Mouse (Mus musculus) layer of hippocampus, adult 2 months (tissue): ENCODE results near the gene Kmt2b. TPM values are rescaled to one million over a fixed set of nuclear protein-coding genes. Genes with fewer than 3 reads are reported as not detected.
A peak's percentile ranks its signal among the peaks of the same experiment; 100 is the strongest.

Source experiments
- DNase-seq, 2 experiments: peaks; one replicate each; pipeline ENCODE4 v3.0.0; 2022; ENCODE audit warnings: low spot score in 2 of 2
- H3K27ac ChIP-seq: fragments of 200-600 bp; 2 replicates; pipeline ENCODE4 v1.8.1; 2022
- H3K4me3 ChIP-seq: fragments of 200-600 bp; 2 replicates; pipeline ENCODE4 v1.8.1; 2022; ENCODE audit warnings: mild to moderate bottlenecking
- CTCF ChIP-seq: fragments of 200-600 bp; conservative IDR thresholded peaks from 2 replicates; pipeline ENCODE4 v1.8.1; 2022; ENCODE audit warnings: antibody characterized with exemption, mild to moderate bottlenecking, moderate library complexity
- total RNA-seq, 2 experiments: library from RNA; stranded (reverse); gene quantifications; 2 replicates each; pipeline ENCODE4 v1.2.3; 2021

Gene Kmt2b
- total RNA-seq, 2 experiments from 2014 or later: 49.8 to 57.5 TPM

- no peak for TF ChIP-seq CTCF
- Histone ChIP-seq H3K27ac (no peak overlapping the region), H3K4me3 (no peak overlapping the region)
- DNase-seq: no peak
Measured at GRCm38 (mm10) chr7:30572969-30573368, 15.6 kb downstream of the Kmt2b start.

GRCm38 (mm10) chr7:30572389-30572788, 16.1 kb downstream of the Kmt2b start:
- no peak for DNase-seq
- Histone ChIP-seq H3K27ac (no peak overlapping the region), H3K4me3 (no peak overlapping the region)
- TF ChIP-seq CTCF: no peak

- Histone ChIP-seq H3K27ac (no peak overlapping the region), H3K4me3 (no peak overlapping the region)
- no peak for TF ChIP-seq CTCF
- DNase-seq: no peak
Measured at GRCm38 (mm10) chr7:30567555-30567954, 21.0 kb downstream of the Kmt2b start.

GRCm38 (mm10) chr7:30566033-30566432, 22.5 kb downstream of the Kmt2b start:
- no peak for TF ChIP-seq CTCF
- no peak overlapping the region for H3K27ac ChIP-seq
- H3K4me3 ChIP-seq: no peak overlapping the region
- no peak for DNase-seq

- Histone ChIP-seq H3K27ac (no peak within 1 kb of the TSS), H3K4me3 (no peak within 1 kb of the TSS)
- no peak for DNase-seq
- no peak for TF ChIP-seq CTCF
Measured at GRCm38 (mm10) chr7:30564970-30565571, 23.5 kb downstream of the Kmt2b start, which contains the start of gene Igflr1. Gene Igflr1, plus strand, starts transcription at chr7:30565427.

GRCm38 (mm10) chr7:30563906-30564280, 24.6 kb downstream of the Kmt2b start:
- Histone ChIP-seq H3K4me3 (peak overlapping the region; percentile 93), H3K27ac (peak overlapping the region; percentile 99)
- no peak for TF ChIP-seq CTCF
- DNase-seq: no peak

GRCm38 (mm10) chr7:30563117-30563905, 25.2 kb downstream of the Kmt2b start, which contains the start of the genes U2af1l4, Gm49396 and Psenen:
Gene U2af1l4, plus strand, starts transcription at chr7:30563301.
Gene Gm49396, plus strand, starts transcription at chr7:30563344.
Gene Psenen, minus strand, starts transcription at chr7:30563627.
- TF ChIP-seq CTCF: no peak
- Histone ChIP-seq H3K4me3 (peak within 1 kb of the TSS; percentile 93), H3K27ac (peak within 1 kb of the TSS; percentile 99)
- peak; percentile 95 to 97 for DNase-seq

GRCm38 (mm10) chr7:30562526-30563116, 25.9 kb downstream of the Kmt2b start:
- no peak for DNase-seq
- peak overlapping the region; percentile 93 for H3K4me3 ChIP-seq
- peak overlapping the region; percentile 99 for H3K27ac ChIP-seq
- TF ChIP-seq CTCF: no peak

GRCm38 (mm10) chr7:30560296-30560695, 28.2 kb downstream of the Kmt2b start:
- Histone ChIP-seq H3K4me3 (peak overlapping the region; percentile 32; the same call in 1 of the 2 replicates), H3K27ac (peak overlapping the region; percentile 81)
- TF ChIP-seq CTCF: no peak
- no peak for DNase-seq

- peak within 1 kb of the TSS; percentile 79 for H3K4me3 ChIP-seq
- TF ChIP-seq CTCF: 0 out of 2 replicates have a peak, but pooled peaks have one; percentile 21
- H3K27ac ChIP-seq: peak within 1 kb of the TSS; percentile 92
- DNase-seq: peak; percentile 97 to 100
Measured at GRCm38 (mm10) chr7:30559443-30559954, 29.0 kb downstream of the Kmt2b start, which contains the start of gene Lin37. Gene Lin37, minus strand, starts transcription at chr7:30559838.

GRCm38 (mm10) chr7:30558656-30559442, 29.7 kb downstream of the Kmt2b start:
- no peak for DNase-seq
- Histone ChIP-seq H3K27ac (peak overlapping the region; percentile 92), H3K4me3 (peak overlapping the region; percentile 79)
- TF ChIP-seq CTCF: no peak

GRCm38 (mm10) chr7:30557901-30558514, 30.5 kb downstream of the Kmt2b start:
- Histone ChIP-seq H3K27ac (peak overlapping the region; percentile 92), H3K4me3 (peak overlapping the region; percentile 79)
- no peak for TF ChIP-seq CTCF
- no peak for DNase-seq
